Mouse (Mus musculus) T-cell, adult 2 months (primary cell): ENCODE data around the gene Gm11060.

Experiments
- DNase-seq: peaks from one replicate; pipeline ENCODE4 v3.0.0; 2022; ENCODE audit warnings: low spot score

The Gm11060 gene

DNA sequence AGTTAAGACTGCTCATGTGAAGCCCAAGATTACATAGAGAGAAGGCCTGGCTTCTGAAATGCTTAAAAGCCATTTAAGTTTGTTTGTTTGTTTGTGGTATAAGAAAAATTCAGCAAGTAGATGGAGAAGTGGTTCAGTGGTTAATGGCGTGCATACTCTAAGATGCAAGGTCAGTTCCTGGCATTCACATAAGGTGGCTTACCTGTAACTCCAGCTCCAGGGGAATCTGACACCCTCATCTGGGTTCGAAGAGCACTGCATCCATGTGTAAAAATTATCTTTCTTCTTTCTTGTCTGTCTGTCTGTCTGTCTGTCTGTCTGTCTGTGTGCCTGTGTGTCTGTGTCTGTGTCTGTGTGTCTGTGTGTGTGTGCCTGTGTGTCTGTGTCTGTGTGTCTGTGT is at the start of gene Gm11060:
Gene Gm11060 (plus strand): TSS at position 301 of the 400 bp plus-strand sequence.
- no peak for DNase-seq

DNA sequence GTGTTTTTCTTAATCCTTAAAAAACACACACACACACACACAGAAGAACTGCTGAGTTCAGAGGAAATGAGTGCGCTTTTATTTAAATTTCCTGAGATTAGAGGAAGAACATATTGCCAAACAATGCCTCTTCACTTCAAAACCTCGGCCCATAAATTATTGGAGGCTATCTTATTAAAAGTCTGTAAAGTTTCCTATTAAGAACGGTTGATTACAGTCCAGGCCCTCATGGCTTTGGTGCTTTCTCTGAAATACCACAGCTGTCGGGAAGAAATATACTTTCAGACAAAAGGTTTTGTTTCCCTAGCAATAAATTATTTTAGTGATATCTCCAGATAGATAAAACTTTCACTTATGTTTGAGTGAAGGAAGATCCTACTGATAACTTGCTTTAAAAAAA is 48.7 kb upstream of the Gm11060 start:
- DNase-seq: no peak

DNA sequence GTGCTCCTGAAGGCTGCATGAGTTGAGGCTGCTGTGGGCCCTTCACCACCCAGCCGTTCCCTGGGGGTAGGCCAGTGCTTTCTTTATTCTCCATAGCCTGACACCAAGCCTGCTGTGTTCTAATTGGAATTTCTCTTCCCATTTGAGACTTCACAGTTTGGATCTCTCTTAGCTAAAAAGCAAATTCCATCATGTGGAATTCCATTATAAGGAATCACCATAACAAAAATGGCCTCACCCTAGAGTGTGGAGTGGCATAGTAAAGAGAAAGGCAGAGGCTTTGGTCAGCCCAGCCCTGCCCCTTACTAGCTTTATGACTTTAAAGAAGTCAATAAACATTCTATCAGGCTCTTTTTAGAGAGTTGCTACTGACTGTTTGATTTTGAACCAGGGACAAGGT is 43.5 kb upstream of the Gm11060 start:
- no peak for DNase-seq

DNA sequence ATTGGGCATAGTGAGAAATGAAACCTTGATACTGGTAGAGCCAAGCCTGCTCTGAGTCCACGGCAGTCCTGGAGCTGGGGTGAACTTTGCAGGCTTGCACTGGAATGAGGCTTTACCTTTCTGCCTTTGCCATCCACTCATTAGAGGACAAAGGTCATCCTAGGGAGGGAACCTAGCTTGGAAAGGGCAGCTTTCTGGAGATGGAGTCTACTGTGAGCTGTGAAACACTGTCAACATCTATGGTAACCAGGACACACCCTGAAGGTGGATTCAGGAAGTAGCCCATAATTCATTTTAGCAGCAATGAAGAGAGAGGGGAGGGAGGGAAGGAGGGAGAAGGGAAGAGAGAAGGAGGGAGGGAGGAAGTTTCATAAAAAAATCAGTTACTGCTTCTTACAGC is 36.3 kb upstream of the Gm11060 start:
- no peak for DNase-seq

DNA sequence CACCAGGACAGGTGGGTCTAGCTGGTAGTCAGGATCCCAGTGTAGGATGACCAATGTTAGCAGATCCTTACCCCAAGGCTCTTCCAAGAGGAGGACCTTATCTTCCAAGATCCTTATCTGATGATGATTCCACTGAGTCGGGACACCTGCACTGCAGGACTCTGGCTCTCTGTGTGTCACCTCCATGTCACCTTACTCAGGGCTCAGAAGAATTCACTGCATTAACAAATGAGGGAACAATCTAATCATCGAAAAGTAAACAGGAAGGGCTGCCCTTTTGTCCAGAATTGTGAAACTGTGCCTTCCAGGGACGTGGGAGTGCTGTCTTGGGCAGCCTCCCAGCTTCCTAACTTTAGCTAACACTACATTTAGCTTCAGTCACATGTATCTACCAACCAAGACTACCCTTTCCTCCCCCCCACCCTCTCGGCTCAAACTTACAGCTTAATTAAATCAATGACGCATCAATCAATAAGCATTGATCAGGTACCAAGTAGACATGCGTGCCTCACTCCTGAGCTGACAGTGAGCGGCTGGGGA is 33.2 kb upstream of the Gm11060 start:
- no peak for DNase-seq

DNA sequence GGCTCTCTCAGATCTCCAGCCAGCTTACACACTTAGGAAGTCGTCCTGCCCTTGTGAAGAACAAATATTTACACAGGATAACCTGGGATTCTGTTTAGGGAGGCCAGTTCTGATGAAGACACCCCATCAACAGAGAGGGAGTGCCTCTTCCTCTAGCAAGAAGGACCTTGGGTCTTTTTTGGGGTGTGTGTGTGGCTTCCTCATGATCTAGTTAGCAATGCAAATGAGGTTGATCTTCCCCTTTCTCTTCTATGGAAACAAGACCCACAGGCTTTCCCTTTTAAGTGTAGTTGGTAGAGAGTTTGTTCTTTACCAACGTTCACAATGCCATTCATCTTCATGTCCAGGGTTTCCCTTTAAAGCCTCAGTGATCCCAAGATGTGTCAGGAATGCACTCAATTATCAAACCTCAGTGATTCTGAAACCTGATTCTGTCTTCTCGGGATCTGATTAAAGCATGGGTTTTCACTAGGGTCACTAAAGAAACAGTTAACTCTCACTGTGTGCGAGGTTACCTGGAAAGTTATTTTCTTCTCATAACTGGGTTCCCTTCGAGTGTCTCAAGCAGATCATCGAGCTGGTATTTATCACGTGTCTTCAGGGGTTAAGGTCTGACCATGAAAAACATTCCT is 29.0 kb upstream of the Gm11060 start:
- DNase-seq: no peak

DNA sequence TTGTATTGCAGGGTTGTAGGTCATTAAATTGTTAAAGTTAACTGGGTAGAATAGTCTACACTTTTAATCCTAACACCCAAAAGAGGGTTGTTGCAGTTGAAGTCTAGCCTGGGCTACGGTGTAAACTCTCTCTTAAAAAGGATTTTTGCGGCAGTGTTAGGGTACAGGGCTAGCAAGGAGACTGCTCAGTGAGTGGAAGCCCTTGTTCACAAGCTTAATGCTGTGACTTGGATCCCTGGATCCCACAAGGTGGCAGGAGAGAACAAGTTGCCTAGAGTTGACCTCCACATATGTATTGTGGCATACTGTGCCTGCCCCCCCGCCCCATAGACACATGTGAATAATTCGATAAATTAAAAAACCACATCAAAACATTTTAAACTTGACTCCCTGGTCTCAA is 19.3 kb upstream of the Gm11060 start:
- DNase-seq: no peak

DNA sequence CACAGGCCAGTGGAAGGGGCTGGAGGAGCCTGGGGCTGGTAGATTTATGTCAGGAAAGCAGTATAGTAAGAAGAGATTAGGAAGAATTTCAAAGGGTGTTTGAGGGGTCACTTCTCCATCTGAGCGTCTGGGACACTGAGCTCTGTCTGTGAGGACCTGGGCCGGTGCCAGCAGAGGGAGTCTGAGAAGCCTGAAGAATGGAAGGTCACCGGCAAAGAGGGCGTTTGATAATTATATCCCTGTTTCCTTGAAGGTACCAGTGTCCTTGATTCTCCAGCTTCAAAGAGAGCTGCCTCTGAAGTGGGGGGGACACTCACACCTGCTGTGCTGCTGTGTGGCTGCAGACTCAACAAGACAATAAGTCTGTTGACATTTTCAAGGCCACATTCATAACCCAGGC is 17.6 kb upstream of the Gm11060 start:
- DNase-seq: no peak

DNA sequence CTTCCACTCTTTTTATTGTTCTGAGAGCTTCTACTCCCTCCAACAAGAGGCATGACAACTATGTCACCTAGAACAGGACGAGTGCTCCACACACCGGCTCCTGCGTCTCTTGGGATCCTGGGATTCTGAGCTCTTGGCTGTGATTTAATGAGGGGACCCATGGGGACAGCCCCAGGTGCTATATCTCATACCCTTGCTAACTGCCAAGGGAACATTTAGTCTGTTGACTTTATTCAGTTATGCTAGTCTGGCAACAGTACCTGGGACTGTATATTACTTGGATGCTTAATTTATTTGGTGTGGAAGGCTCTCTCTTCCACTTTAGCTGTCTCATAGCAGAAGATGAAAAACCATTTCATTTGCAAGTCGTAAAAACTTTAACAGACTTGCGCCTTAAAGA is 16.0 kb upstream of the Gm11060 start:
- no peak for DNase-seq

DNA sequence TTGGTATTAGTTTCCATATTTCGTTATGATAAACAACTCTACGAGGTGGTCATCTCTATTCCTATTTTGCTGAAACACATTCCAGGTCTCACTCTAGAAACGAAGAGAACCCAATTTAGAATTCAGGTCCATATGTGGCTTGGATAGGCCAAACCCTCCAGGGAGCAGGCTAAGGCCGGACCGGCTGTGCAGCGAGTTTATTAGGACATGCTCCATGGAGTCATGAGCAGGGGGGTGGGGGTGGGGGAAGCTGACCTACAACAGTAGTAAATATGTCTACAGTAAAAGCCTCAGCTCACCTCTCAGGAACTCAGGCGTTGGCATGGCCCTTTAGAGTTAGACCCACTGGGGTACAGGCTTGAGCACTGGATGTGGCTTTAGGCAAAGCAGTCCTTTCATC is 14.7 kb upstream of the Gm11060 start:
- no peak for DNase-seq

DNA sequence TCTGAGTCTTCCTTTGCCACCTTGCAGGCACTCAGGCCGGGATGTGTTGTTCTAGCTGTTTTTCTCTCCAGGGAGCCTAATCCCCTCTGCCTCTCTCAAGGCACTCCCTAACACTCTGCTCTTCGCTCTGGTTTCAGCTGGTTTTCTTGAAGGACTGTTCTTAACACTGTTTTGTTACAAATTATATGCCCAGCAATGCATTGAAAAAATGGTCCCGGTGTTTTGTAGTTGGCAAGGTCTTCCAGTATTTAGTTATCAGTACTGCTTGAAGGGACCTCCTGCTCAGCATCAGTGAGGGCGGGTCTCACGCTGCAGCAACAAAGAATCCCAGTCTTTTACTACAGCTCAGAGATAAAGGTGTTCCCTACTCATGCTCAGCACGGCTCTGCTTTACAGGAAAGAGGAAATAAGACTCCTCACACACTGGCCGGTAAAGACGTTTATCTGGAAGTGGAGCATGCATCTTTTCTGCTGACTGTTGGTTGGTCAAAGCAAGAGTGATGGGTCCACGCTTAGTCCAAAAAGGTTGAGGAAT is 9.5 kb upstream of the Gm11060 start:
- no peak for DNase-seq

DNA sequence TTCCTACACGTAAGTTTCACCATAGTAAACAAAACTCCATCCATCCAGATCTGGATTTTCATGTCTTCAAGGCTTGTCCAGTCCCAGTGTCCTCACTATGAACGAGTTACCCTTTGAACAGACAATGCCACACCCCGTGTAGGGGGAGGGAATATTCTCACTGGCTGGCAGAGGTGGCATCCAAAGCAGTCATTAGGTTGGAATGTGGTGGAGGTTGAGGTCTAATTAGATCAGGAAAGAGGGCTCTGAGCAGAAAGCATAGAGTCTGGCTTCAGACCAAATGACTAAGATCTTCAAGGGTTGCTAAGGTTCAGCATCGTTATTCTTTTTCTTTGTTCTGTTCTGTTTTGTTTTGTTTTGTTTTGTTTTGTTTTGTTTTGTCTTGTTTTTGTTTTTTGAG is 7.8 kb upstream of the Gm11060 start:
- no peak for DNase-seq

DNA sequence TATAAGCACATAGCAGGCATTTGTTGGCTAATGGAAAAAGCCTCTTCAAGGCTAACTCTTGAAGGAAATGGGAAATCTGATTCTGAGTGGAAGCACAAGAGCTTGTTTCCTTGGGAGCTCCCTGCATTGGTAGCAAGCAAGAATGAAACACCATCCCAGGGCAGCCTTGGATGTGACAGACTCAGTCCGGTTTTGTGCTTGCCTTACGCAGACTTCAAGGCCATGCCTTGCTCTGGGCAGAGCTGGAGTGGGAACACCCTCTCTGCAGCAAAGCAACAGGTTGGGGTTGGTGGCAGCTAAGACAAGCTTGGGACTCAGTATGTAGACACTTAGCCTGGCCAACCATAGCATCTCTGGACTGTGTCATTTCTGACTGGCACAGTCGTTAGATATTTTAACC is 5.7 kb upstream of the Gm11060 start:
- no peak for DNase-seq

DNA sequence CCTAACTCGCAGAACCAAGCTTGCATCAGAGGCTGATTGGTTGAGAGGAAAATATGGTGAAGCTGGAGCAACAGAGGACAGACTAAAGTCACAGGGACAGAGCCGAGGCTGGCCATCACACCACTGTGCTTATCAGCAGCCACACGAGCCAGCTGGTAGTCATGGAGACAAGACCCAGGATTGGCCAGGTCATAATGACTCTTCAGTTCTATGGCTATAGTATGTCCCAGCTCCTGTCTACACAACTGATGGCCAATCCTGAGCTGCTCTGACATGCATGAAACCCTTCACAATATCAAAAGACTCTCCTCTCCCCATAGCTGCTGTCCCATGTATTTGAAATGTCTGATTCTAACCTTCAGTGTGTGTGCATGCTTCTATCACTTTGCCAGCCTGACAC is 3.8 kb upstream of the Gm11060 start:
- DNase-seq: no peak

DNA sequence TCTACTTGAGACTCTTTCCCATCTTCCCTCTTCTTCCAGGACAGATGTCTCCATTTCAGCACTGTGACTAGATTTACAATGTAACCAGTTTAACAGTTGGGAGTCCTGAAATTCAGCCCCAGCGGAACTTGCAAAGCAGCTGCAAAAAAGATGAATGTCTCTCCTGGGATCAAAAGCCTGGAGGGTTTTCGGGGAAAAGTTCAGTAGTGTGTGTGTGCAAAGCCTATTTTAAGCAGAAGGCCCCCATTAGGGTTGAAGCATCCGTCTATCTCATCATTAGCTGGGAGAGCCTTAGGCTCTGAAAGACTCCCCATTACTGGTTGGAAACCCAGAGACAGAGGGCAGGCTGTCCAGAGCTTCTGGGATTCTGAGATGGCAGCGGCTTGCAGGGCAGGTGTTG is 2.7 kb upstream of the Gm11060 start:
- DNase-seq: no peak

DNA sequence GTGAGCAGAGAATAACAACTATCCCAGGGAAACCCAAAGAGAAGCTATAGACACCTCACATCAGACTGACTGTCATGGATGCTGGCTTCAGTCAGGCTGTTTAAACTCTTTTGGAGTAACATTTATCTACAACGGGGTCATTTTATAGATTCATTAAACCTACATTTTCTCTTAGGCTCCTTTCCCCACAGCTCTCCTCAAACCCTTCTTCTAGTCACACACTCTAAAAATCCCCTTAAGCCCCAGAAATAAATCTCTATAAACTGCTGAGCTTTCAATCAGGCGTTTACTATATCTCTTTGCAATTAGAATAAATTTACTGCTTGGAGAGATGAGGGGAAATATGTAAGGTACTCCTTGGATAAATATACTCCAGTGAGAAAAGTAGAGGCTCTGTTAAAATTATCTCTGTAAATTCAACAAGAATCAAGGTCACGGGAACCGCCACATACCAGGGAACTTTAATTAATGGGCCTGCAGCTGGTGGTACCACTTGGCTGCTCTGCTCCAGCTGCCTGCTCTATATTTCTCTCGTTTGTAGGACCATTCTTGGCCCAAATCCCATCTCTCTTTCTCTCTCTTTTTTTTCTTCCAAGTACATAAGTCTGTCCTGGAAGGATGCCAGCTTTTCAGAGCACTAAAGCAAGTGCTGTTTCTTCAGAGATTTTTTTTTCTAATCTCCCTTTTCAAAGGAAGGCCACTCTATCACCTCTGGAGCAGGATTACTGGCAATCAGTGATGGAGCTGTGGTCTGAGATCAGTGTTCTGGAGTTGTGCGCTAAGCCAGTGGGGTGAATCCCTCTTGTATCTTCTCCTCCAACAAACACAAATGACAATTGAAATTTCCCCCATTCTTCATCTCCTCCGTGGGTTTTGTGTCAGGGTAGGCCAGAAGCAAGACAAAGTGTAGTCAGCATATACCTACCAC is 2.0 kb upstream of the Gm11060 start:
- DNase-seq: no peak

DNA sequence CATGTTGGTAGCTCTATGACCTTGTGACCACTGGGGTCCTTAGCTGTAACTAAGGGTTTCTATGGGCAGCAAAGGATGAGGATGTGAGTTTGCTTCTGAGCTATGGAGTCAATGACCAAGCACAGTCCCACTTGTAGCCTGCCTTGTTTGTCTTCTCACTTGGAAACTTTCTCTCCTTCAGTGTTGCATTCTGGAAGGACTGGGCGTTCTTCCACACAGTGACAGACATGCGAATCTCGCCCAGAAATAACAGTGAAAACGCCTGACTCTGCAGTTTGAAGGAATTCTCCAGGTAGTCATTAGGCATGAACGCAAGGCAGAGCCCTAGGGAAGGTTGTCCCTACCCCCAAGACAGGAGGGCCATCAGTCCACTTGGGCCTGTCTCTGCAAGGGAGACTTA is 827 bp upstream of the Gm11060 start:
- DNase-seq: no peak

DNA sequence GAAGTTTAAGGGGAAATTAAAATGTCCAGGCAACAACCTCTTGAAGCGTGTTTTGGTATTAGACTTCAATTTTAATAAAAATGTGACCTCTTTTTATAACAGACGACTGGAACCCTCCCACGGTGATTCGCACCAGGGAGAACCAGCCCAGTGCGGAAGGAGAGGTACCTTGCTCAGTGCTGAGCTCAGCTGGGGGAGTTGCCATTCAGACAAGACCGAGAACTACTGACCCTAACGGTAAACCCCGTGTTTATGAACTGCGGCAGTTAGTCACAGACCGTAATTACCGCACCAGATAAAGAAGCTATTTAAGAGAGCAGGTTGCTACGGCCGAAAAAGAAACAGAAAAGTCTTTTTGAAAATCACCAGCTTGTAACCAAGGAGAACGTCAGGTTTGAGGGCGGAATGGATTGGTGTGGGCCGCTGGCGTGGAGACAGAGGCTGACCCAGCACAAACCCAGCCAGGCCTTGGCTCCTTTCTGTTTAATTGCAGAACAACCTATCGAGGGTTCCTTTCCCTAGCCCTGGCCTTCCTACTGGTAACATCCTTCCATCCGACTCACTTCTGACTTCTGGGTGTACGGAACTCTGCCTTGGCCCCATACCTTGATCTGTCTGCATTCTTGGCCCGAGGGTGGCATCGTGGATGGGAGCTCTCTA is 5.6 kb downstream of the Gm11060 start:
- no peak for DNase-seq

DNA sequence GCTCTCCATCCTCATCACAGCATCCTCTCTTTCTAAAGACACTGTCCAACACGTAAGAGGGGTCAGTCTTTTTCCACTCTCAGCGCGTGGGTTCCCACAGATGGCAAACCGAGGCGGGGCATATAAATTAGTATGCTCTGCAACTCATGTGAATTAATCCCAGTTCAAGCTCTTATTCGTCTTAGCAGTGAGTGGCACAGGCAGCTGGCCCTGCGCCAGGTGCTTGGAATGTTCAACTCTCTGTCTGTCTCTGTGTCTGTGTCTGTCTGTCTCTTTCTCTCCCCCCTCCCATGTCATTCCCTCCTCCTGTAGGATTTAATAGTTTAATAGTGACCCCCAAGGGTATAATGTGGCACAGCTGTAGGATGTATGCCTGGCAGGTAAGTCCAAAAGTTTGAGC is 7.6 kb downstream of the Gm11060 start:
- no peak for DNase-seq

DNA sequence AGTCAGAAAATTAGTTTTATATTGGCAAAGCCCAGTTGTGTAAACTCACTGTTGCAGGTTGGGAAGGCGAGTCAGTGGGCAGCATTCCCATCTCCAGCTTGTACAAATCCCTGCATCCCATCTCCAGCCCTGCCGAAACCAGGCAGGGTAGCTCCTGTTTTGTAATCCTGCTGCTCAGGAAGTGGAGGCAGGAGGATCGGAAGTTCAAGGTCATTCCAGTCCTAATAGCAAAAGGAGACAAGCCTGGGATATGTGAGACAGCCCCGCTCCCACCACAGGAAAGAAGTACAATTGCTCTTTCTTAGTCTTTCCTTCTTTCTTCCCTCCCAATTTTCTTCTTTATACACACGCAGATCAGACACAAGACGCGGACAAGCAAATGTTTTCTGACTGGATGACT is 8.7 kb downstream of the Gm11060 start:
- DNase-seq: no peak

DNA sequence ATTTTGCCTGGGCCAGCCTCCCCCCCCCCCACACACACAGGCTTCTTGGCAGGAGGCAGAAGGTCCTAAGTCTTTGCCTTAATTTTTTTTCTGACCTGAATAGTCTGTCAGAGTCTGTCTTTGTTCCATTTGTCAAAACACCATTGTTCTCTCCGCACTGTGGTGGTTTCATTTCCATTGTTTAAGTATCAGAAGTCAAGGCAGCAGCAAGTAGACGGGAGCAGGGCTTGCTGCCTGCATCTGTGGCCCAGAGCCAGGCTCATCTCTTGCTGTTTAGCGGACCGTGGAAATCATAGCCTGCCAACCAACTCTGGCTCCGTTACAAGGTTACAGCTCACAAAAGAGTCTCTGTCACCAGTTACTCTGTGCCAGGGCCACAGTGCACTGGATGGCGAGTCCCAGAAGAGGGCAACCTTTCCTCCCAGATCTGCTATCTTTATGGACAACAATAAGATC is 16.9 kb downstream of the Gm11060 start:
- DNase-seq: no peak

DNA sequence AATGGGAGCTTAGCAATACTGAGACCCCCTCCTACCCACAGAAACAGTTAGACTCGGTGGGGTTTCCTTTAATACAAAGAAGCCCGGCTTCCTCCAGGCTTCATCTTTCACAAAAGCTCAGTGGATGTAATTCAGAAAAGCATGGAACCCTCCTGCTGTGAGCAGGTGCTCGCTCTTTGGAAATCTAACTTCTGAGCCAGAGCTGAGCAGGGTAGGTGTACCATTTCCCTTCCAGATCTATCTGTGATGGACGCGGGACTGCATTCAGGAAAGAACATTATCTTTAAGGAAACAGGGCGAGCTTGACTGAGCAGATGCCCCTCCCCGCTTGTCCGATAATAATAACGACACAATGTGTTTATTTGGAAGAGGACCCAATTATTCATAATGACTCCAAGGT is 22.3 kb downstream of the Gm11060 start:
- no peak for DNase-seq

DNA sequence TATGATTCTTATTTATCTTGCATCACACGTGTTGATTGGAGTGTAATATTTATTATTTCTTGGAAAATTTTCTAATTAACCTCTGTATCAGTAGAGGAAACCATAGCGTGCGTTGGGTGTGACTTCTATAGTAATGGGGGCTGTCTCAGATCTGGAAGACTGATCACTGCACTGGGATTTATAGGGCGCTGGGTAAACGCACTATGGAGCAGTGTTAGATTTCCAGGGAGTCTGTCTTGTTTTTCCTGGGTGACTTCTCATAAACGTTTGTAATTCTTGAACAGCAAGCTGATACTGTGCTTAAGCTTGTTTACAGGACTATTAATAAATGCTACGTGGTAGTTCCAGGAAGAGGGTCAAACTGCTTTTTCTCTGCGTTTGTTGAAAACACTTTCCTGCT is 25.9 kb downstream of the Gm11060 start:
- no peak for DNase-seq
